Mouse (Mus musculus) MN1 (cell line): ENCODE results near the gene Cd52.
A peak's percentile ranks its signal among the peaks of the same experiment; 100 is the strongest.

Source experiments
- DNase-seq: peaks from one replicate; pipeline ENCODE4 v3.0.0-alpha.2; 2016; ENCODE audit warnings: low spot score

The Cd52 gene

DNA sequence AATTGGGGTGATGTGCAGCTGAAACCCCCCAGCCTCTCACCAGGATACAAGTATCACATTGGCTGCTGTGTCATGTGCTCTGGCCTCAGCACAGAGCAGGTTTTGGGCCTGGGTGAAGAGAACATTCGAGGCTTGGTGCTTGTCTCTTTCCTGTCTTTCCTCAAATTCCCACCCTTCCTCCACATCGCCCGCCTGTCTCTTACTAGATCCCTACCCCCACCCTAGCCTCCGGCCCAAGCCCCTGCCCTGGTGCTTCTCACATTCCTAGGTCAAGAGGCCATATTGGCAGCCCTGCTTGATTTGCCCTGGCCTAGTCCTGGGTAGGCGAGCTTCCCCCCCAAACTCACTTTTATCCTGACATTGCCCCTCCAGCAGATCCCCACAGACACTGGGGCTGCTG, 24.2 kb upstream of the Cd52 start:
- no peak for DNase-seq

DNA sequence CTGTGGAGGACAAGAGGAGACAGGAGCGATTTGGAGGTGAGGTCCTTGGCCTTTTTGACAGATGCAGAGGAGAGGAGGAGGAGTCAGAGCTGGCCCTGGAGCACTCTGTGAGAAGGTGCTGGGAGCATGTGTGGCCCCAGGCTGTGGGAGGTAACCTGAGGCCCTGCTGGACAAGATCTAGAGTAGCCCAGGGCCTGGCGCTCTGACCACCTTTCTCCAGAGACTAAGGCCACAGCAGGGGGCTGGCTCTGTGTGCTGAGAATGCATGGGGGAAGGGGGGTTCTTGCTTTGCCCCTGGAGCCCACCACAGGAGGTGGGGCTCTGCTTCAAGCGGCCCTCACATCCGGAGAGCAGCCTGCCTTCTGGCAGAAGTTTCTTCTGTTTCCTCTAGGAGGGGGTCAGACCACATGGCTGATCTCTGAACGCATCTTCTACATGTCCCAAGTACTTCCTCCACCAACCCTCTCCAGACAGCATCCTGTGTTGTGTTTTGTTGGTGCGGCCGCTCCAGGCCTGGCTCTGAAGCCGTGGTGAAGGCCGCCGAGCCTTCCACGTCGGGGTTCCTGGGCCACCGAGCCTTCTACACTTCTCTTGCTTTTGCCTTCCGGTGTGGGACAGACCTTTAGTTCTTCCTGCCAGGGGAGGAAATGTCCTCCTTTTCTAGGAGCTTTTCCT, 23.4 kb upstream of the Cd52 start:
- DNase-seq = no peak

DNA sequence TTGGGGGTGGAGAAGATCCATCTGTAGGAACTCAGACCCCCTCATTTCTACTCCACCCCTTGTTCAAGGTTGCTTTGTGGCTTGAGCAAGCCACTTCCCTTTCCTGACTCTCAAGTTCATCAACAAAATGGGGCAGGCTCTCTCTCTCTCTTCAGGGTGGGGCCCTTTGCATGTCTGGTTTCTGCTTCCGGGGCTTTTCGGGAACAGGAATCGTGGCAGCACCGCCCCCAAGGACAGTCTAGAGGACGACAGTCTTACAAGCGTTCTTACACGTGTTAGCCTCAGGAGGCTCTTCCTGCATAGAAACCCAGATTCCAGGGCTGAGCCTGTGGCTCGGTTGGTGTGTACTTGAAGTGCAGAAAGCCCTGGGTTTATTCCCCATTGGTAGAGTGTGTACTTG, 22.1 kb upstream of the Cd52 start:
- no peak for DNase-seq

DNA sequence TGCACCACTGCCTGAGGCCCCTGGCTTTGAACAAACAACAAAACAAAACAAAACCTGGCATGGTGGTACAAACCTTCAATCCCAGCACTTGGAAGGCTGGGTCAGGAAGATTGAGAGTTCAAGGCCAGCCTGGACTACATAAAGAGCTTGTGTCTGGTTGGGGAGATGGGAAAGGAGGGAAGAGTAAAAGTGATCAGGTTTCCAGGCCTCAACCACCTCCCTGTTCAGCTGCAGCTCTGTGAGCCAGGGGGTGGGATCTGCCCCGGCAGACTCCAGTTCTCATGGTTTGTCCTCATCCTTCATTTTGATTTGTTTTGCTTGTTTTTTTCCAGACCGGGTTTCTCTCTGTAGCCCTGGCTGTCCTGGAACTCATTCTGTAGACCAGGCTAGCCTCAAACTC, 21.6 kb upstream of the Cd52 start:
- no peak for DNase-seq

DNA sequence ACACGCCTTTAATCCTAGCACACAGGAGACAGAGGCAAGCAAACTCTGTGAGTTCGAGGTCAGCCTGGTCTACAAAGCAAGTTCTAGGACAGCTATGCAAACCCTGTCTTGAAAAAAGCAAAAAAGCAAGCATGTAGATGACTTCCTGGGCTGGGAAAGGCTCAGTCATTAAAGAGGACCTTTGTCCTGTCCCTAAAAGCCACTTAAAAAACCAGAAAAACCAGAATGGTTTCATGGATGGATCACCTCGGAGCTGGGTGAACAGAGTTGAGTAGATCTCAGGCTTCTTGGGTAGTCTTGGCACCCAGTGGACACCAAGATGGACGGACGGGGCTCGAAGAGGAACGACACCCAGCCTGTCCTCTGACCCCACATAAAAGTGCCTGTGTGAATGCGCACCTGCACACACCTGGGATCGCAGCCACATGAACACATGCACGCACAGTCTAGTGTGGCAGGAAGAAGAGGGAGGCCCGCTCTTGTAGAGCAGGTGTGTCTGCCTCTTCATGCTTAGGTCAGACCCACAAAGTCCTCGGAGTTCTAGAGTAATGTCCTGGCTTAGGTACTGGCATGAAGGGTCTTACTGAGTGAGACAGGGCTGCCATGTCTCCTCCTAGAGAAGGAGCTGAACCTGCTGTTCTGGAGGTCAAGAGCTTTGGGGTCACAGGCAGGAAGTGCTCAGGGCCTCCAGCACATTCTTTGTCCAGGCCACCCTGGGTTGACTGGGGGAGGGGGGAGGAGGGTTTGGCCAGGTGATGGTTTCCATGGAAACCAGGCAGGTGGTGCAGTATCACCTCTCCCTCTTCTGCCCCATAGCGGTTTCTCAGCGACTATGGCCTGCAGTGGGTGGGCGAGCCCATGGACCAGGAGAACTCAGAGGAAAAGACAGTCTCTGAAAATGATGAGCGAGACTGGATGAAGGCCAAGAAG, 20.6 kb upstream of the Cd52 start:
- no peak for DNase-seq

DNA sequence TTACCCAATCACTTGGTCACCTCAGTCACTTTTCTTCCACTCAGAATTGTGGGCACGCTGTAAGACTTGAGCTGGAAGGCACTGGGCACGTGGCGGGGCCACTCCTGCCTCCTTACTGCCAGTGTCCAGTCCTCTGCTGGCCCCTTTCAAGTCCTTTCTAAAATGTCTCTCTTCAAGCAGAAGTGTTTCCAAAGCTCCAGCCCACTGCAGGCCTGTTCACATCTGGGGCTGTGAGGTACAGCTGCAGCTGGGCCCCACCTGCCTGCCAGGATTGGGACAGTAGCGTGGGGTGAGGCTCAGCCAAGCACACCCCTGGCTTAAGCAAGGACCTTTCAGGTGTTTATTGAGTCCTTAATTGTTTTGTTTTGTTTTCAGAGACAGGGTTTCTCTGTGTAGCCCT, 19.2 kb upstream of the Cd52 start:
- DNase-seq = no peak

DNA sequence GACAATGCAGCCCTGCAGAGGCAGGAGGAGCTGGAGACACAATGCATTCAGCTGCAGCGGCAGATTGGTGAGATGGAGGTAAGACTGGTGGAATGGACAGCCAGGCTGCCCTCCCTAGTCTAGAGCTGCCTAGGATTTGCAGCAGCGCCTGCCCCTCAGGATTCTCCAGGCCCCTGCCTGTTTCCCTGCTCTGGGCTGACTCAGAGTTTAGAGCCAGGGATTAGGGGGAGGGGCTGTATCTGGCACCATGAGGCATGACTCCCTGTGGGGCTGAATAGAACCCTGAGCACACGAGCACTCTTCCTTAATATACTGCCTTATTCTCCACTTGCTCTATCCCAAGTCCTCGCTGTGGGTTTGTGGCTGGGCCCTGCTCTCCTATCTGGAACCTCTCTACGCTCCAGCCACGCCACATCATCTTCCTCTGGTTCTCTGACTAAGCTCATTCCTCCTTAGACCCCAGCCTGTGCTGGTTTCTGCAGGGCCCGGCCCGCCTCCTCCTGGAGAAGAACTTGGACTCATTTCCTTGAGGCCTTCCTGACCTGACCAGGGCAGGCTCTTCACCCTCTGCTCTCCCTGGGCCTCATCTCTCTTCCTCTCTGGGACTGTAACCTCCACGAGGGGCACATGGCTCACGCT, 18.6 kb upstream of the Cd52 start:
- DNase-seq = peak; percentile 84

DNA sequence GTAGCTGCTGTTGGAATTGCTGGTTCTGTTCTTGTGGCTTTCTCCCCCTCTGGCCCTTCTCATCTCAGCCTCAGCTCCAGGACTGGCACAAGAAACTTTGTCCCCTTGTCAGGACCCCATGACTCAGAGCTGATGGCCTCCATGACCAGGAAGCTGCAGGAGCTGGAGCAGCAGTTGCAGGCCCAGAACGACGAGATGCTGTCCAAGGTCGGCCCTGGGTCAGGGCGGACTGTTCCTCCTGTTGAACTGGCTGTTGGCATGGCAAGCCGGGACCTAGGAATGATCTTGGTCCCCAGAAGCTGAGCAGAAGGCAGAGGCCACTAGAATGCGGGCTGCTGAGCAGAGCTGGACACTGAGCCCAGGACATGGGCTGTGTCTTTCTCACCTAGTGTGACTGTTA, 17.5 kb upstream of the Cd52 start:
- no peak for DNase-seq

DNA sequence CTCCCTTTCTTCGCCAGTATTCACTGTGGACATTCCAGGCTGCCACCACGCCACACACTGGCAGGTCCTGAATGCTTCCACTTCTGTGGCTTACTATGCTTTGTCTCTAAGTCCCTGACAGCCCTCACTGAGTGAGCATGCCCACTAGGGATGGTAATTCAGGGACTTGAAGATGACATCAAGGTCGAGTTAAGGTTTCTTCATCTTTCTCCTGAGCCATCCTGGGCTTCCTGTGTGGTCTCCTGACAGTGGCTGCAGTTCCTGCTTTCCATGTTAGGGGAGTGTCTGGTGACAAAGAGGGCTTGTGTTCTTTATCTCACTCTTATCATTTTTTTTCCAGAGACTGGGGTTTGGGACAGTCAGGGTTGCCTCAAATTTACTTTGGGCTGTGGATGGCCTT, 15.8 kb upstream of the Cd52 start:
- DNase-seq = no peak

DNA sequence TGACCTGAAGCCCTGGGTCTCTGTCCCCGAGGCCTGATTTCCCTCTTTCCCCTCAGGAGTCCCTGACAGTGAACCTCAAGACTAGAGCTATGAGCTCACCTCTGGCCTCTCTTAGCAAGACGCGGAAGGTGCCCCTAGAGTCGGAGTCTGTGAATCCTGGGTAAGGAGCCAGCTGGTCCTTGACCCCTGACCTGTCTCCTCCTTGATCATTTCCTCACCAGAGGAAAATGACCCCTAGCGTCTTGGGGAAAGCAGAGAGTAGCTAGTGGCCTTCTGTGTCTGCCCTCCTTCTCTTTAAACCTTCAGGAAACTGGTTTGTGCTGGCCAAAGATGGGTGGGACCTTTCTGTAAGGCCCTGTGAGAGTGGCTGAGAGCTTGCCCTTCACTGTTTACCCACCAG, 13.3 kb upstream of the Cd52 start:
- no peak for DNase-seq

DNA sequence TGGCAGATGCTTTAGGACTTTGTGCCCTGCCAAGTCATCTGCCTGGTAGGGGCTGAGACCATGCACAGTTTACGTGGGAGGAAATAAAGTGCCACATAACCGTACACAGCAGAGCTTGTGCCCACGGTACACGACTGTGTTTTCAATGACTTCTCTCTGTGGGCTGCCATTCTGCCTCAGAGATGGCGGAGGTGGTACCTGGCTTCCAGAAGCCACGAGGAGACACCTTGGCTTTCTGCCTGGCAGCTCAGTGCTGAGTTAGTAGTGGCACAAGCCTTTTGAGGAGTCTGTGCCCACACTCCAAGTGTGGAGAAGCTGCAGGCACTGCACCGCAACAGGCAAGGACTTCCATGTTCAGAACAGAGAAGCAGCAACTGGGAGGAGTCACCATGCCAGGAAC, 12.8 kb upstream of the Cd52 start:
- DNase-seq = no peak

DNA sequence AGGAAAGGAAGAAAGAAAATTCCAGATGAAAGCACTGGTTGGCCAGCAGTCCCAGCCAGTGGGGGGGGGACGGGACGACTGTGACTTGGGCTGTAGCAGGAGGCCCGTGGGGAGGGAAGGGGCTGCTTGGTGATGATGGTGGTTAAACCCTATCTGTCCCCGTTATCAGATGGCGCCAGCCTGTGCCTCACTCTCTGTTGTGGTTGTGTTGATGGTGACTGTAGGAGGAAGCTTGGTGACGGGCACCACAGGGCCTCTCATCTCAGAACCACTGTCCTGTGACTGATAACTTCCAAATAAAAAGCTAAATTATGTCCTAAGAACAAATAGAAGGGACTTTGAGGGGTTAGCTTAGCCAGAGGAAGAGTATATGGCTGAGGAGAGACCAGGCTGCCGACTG, 11.2 kb upstream of the Cd52 start:
- no peak for DNase-seq

DNA sequence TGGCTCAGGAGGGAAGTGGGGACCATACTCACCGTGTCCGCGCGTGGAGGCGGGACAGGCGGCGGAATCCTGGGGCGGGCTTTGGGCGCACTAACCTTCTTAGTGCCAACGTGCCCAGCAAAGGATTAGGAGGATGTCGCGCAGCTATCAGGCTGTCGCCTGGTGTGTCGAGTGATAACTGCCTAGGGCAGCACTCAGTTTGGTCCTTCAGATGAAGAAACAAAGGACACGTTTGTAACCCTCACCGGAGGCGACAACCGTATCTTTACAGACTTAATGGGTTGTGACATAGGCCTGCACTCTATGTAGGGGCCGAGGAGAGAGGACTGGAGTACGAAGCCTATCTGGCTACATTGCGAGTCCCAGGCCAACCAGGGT, 7.8 kb upstream of the Cd52 start:
- DNase-seq = no peak

DNA sequence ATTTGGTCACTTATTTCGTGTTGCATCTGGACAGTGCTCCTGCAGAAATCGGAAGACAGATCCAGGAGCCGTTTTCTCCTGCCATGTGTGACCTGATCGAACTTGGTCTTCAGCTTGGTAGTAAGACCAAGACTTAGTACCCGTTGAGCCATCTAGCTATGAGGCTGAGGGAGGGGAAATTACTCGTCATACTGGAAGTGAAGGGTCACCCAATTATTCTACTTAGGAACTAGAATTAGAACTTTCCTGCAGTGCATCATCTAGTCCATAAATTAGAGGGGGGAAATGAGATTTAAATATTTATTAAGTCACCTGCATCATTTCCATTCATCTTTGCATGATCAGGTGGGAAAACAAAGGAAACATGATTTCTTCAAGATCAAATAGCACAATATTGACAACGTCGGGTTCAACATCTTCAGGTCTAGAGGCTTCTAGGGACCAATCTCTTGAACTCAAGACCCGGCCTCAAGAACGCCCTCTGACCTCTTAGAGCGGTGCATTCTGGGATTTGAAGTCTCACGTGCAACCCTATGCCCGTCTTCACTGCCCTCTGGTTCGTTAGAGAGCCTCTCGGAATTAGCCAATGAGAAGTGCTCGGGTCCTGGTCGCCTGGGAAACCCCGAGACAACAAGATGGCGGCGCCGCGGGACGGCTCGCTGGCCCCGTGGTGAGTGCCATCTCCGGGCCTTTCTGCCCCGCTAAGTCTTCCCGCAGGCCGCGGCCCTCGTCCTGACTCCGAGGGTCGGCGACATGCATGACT, 7.3 kb upstream of the Cd52 start, which contains the start of gene Ubxn11:
Gene Ubxn11 (plus strand): TSS at position 592 of the 763 bp plus-strand sequence.
- DNase-seq = peak; percentile 93

DNA sequence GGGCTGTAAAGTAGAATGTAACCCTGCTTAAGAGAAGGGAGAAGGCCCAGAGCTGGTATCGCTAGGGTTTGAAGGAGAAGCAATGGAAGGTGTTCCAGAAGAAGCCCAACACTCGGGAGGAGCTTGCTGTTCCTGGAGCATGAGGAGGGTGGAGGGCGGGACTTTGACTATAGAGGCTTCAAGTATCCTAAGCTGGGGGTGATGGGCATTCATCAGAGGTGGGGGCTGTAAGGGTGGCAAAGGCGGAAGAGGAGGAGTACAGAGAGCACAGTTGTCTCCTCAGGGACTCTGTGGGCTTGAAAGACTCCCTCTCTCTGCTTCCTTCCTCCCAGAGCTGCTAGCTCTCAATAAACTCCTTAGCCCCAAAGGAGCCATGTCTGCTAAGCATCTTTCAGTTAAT, 5.4 kb upstream of the Cd52 start:
- DNase-seq = no peak

DNA sequence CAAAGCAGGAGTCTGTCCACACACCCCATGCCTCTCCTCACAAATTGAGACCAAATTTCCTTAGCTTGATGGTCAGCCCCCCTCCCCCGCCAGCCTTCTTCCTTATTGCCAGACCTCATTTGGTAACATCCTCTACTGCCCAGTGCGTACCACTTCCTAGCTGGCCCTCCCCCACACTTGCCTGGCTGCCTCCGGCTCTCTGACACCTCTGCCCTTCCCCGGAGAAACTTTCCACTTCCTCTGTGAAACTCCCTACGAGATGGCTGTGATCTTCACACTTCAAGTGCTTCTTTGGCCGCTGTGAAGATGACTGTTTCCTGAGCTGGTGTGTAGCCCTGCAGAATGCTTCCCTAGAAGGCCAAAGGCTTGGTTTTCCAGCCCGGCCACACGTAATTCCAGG, 3.7 kb upstream of the Cd52 start:
- no peak for DNase-seq

DNA sequence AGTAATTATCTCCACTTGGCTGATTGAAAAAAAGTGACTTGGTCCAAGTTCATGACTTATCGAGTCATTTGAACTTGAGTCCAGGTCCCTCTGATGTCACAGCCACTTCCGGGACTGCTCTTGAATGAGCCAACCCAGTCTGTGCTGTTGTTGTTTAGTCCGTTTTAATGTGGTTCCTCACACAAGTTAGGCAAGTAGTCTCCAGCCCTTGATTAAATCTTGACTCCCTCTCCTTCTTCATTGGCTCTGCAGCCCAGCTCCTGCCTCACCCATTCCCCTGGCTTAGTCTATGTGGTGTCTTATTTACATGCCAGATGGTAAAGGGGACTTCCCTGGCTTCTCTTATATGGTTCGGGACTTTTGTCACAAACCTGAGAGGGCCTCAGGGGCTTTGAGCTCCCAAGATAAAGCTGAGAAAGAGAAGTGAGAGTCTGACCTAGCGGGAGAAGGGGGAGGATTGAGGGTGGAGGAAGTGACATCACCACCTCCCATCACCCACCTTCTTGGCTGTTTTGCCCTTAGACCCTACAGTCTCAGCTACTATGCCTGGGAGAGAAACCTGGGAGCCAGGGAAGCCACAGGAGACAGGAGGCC, 2.2 kb upstream of the Cd52 start:
- DNase-seq = no peak

DNA sequence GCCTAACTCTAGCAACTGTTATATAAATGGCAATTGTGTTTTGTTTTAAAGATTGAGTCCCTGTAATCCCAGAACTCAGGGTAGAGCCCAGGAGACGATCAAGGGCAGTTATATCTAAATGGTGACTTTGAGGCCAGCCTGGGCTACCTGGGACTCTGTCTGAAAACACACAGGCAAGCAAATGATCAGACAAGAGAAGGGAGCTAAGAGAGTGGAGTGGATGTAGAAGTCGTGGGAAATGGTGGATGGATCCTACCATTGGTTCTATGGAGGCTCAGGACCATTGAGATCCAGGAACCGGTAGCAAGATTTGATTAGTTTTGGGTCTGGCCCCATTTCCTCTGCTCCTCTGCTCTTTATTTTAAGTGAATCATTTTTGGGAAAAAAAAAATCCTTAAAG, 1.2 kb upstream of the Cd52 start:
- no peak for DNase-seq

DNA sequence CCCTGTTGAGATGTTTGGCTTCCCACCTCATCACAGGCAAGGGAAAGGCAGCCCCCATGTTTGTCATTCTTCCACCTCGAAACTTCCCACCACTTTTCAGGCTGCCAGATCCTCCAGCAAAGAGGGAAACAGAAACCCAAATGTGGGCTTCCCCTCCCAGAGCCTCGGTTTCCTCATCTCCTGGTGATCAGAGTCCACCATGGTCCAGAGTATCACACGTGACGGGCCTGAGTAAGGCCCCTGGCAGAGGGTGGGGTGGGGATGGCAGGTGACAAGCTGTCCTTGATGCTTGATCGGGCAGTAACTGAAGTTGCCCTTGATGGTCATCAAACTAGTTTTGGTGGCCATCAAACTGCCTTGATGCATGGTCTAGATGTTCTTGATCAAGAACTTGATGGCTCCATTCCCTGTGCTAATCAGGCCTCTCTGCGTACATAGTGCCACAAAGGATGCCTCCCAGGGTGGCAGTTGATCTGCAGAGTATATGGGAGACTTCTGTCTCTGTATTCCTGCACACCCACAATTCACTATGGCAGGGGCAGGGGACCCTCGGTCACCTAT, 798 bp downstream of the Cd52 start:
- DNase-seq = no peak

DNA sequence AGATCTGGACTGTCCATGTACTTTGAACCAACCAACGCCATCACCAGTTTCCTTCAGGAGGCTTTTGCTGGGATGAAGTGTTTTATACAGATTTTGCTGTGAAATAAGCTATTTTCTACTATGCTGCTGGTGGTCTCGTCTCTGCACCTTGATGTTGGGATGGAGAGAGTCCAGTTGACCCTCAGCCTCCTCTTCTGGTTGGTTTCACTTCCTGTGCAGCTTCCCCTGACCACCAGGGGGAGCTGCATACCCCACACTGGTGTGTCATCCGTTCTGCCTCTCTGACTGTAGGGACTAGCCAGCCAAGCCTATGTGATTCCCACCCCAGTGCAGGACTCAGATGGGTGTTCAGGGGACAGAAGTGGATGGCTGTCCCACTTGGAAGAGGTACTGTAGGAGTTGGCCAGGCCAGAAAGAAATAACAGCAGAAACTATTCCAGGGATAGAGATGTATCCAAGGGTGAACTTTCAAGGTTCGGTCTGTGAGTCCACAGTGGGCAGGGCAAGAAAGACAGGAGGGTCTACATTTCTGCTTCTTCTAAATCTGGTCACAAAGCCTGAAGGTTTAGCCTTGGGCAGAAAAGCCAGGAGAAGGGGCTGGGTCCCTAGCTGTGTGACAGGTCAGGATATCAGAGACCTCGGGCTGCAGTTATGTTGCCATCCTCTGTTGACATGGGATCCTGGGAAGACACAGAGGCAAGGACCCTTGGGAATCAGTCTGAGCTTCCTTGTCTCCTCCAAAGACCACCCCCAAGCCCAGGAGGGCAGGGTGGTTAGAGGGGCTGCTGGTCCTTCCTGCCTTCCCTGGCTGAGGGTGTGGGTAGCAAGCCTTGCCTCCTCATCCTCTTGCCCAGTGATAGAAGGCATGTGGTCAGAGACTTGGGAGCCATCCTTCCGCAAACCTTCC, 2.2 kb downstream of the Cd52 start:
- peak; percentile 82 for DNase-seq

DNA sequence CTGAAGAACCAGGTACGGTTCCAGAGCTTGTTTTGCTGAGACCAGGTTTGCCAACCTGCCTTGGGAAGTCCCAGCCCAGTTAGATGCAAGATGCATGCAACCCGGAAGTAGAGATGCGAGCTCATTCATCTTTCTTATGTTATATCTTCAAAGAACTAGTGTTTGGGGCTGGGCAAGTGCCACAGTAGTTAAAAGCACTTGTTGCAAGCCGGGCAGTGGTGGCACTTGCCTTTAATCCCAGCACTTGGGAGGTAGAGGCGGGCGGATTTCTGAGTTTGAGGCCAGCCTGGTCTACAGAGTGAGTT, 3.7 kb downstream of the Cd52 start:
- no peak for DNase-seq
